Mouse (Mus musculus) limb, embryonic 13.5 days (tissue): ENCODE data around the gene Ptgir. TPM values are rescaled to one million over a fixed set of nuclear protein-coding genes. Genes with fewer than 3 reads are reported as not detected.
A peak's percentile ranks its signal among the peaks of the same experiment; 100 is the strongest.

Experiments used
- ATAC-seq: fragments of 200-750 bp; cut with Nextera tagmentation; 2 replicates; pipeline ENCODE4 v1.8.0; 2017; ENCODE audit warnings: low read depth, moderate number of reproducible peaks, moderate TSS enrichment; ENCODE audit not compliant: low FRiP score
- H3K27ac ChIP-seq: fragments of 300-500 bp; sonication (generic); 2 replicates; pipeline ENCODE4 v1.5.1; 2015; ENCODE audit warnings: inconsistent platforms, mild to moderate bottlenecking, moderate library complexity
- H3K27me3 ChIP-seq: fragments of 300-500 bp; sonication (generic); 2 replicates; pipeline ENCODE4 v1.6.1; 2015; ENCODE audit warnings: mild to moderate bottlenecking, inconsistent platforms
- H3K36me3 ChIP-seq: fragments of 300-500 bp; sonication (generic); 2 replicates; pipeline ENCODE4 v1.6.1; 2015; ENCODE audit warnings: inconsistent platforms, mild to moderate bottlenecking, moderate library complexity
- H3K4me1 ChIP-seq: fragments of 300-500 bp; sonication (generic); 2 replicates; pipeline ENCODE4 v1.6.1; 2015; ENCODE audit warnings: inconsistent platforms
- H3K4me2 ChIP-seq: fragments of 300-500 bp; sonication (generic); replicated peaks from 2 replicates; pipeline ENCODE4 v1.6.1; 2015; ENCODE audit warnings: inconsistent platforms, mild to moderate bottlenecking, moderate library complexity
- H3K4me3 ChIP-seq: fragments of 300-500 bp; sonication (generic); 2 replicates; pipeline ENCODE4 v1.5.1; 2015; ENCODE audit warnings: moderate library complexity, mild to moderate bottlenecking, inconsistent platforms
- H3K9ac ChIP-seq: fragments of 300-500 bp; sonication (generic); 2 replicates; pipeline ENCODE4 v1.6.1; 2015; ENCODE audit warnings: mild to moderate bottlenecking, inconsistent platforms
- H3K9me3 ChIP-seq: fragments of 300-500 bp; sonication (generic); 2 replicates; pipeline ENCODE4 v1.6.1; 2016; ENCODE audit warnings: inconsistent platforms
- WGBS: fragments of 180-500 bp; shearing (Covaris S2); methylation state at CpG from one replicate; pipeline ENCODE4 v1.1.7; 2015; 5-methylcytosine and 5-hydroxymethylcytosine counted together
- polyA plus RNA-seq: library from polyadenylated mRNA; unstranded; fragments of >200 nt; fragmentation: Nextera tagmentation; extraction: Ambion mirVana; gene quantifications from 2 replicates; pipeline ENCODE4 v1.2.1, GENCODE M21; 2015

Ptgir gene
- 2.0 TPM in 2 replicates for polyA plus RNA-seq

DNA sequence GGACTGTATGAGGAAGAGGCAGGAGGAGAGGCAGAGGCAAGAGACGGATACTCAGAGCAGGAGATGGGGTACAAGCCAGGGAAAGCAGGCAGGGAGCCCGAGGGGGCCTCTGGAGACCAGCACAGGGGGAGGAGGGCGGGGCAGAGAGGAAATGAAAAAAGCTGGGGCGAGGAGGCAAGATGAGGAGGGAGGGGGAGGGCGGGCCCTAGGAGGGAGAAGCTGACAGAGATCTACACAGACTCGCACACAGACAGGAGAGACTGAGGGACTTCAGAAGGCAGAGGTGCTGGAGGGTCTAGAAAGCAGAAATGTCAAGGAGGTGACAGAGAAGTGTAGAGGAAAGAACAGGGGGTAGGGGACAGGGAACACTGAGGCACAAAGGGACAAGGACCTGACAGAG, at the start of gene Ptgir:
Gene Ptgir (plus strand): TSS at position 210 of the 400 bp plus-strand sequence.
- Histone ChIP-seq H3K9ac (no peak within 1 kb of the TSS), H3K27me3 (no peaks in the 10 kb centered on the region), H3K9me3 (no peaks in the 10 kb centered on the region), H3K4me3 (no peak within 1 kb of the TSS), H3K36me3 (no peaks in the 10 kb centered on the region), H3K4me2 (peak within 1 kb of the TSS; percentile 28), H3K4me1 (peaks cover 51% of the 10 kb centered on the region), H3K27ac (peak within 1 kb of the TSS; percentile 34; the same call in 1 of the 2 replicates)
- no peak for ATAC-seq
- WGBS: 16% methylated on average over 6 of the region's 6 CpGs

DNA sequence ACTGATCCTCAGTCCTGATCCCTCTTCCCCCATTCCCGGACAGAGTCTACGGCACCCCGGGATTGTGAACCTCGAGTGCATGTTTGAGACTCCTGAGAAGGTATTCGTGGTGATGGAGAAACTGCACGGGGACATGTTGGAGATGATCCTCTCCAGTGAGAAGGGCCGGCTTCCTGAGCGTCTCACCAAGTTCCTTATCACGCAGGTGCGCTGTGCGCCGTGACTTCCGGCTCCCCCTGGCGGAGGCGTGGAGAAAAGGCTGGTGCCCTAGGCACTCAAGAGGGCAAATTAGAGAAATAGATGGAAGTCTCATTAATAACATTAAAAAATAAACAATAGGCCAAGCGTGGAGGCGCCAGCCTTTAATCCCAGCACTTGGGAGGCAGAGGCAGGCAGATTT, 48.0 kb upstream of the Ptgir start:
- no peak overlapping the region for H3K27ac ChIP-seq
- WGBS: 25% methylated on average over 17 of the region's 17 CpGs
- ATAC-seq: no peak
- H3K9me3 ChIP-seq: no peaks in the 10 kb centered on the region
- no peak overlapping the region for H3K4me3 ChIP-seq
- no peak overlapping the region for H3K4me2 ChIP-seq
- H3K9ac ChIP-seq: no peak overlapping the region
- H3K4me1 ChIP-seq: no peaks in the 10 kb centered on the region
- peaks cover 86% of the 10 kb centered on the region for H3K36me3 ChIP-seq
- no peaks in the 10 kb centered on the region for H3K27me3 ChIP-seq

- Histone ChIP-seq H3K4me2 (no peak overlapping the region), H3K4me1 (no peaks in the 10 kb centered on the region), H3K36me3 (peaks cover 86% of the 10 kb centered on the region), H3K9me3 (no peaks in the 10 kb centered on the region), H3K9ac (no peak overlapping the region), H3K4me3 (no peak overlapping the region), H3K27ac (no peak overlapping the region), H3K27me3 (no peaks in the 10 kb centered on the region)
- WGBS: 30% methylated on average over 5 of the region's 5 CpGs
- ATAC-seq: no peak
Observed at GRCm38 (mm10) chr7:16859902-16860651, 46.2 kb upstream of the Ptgir start.

DNA sequence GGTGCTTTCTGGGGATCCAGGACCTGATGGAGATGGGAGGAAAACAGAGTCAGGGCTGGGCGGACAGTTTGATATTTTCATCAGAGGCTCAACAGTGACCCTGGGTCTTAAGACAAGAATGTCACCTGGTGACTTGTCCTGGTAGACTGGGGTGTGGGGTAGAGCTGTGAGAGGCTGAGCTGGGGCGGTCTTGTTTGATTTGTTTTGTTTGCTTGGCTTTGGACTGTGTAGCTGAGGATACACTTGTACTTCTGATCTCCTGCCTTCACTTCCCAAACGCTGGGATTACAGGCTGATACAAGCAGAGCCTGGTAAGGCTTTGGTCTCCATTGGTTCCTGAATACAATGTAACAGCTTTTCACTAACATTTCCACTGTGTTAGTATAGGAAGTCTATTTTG, 38.8 kb upstream of the Ptgir start:
- Histone ChIP-seq H3K9me3 (no peaks in the 10 kb centered on the region), H3K4me3 (no peak overlapping the region), H3K36me3 (peaks cover 84% of the 10 kb centered on the region), H3K4me2 (no peak overlapping the region), H3K27me3 (no peaks in the 10 kb centered on the region), H3K9ac (no peak overlapping the region), H3K27ac (no peak overlapping the region), H3K4me1 (peaks cover 10% of the 10 kb centered on the region)
- WGBS: 79% methylated on average over 3 of the region's 3 CpGs
- no peak for ATAC-seq

DNA sequence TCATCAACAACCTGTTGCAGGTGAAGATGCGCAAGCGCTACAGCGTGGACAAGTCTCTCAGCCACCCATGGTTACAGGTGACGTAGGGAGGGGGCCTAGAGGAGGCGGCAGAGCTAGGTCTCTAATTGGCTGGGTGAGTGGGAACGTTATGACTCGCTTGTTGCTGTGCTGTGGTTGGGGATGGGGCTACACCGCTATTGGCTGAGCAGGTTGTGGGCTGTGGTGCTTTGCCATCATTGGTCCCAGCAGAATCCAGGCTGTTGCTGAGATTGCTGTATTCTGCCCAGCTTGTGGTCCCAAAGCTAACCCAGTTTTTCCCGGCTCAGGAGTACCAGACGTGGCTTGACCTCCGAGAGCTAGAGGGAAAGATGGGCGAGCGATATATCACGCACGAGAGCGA, 36.8 kb upstream of the Ptgir start:
- 19% methylated on average over 16 of the region's 16 CpGs for WGBS
- peaks cover 68% of the 10 kb centered on the region for H3K36me3 ChIP-seq
- ATAC-seq: peak; percentile 91
- H3K4me3 ChIP-seq: peak overlapping the region; percentile 27
- H3K4me1 ChIP-seq: peaks cover 12% of the 10 kb centered on the region
- 0 out of 2 replicates have a peak overlapping the region, but pooled peaks have one; percentile 28 for H3K27ac ChIP-seq
- H3K9ac ChIP-seq: peak overlapping the region; percentile 14; the same call in 1 of the 2 replicates
- H3K4me2 ChIP-seq: peak overlapping the region; percentile 56
- no peaks in the 10 kb centered on the region for H3K9me3 ChIP-seq
- H3K27me3 ChIP-seq: no peaks in the 10 kb centered on the region

- 78% methylated on average over 10 of the region's 10 CpGs for WGBS
- Histone ChIP-seq H3K9me3 (no peaks in the 10 kb centered on the region), H3K27ac (0 out of 2 replicates have a peak overlapping the region, but pooled peaks have one; percentile 22), H3K9ac (no peak overlapping the region), H3K4me2 (no peak overlapping the region), H3K36me3 (peaks cover 49% of the 10 kb centered on the region), H3K4me1 (peaks cover 13% of the 10 kb centered on the region), H3K27me3 (no peaks in the 10 kb centered on the region), H3K4me3 (no peak overlapping the region)
- no peak for ATAC-seq
Observed at GRCm38 (mm10) chr7:16871600-16871999, 34.7 kb upstream of the Ptgir start.

DNA sequence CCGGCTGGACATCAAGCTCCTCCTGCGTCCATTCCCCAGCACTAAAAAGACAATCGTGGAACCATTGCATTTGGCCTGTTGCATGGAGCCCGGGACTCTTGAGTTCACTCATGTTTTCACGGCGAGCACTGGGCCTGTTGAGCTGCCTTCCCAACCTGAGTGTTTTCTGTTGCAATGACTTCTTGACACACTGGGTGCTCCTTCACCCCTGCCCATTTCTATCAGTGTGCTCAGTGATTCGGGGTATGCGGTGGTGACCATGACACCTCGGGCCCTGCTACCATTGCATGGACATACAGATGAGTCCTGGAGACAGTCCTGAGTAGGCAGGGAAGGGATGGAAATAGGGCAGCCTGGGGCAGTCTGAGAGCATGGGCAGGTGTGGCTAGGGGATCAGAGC, 33.8 kb upstream of the Ptgir start:
- ATAC-seq: no peak
- H3K27ac ChIP-seq: no peak overlapping the region
- WGBS: 91% methylated on average over 9 of the region's 9 CpGs
- H3K4me2 ChIP-seq: no peak overlapping the region
- no peaks in the 10 kb centered on the region for H3K9me3 ChIP-seq
- no peaks in the 10 kb centered on the region for H3K27me3 ChIP-seq
- peaks cover 21% of the 10 kb centered on the region for H3K4me1 ChIP-seq
- no peak overlapping the region for H3K9ac ChIP-seq
- H3K4me3 ChIP-seq: no peak overlapping the region
- peaks cover 41% of the 10 kb centered on the region for H3K36me3 ChIP-seq

DNA sequence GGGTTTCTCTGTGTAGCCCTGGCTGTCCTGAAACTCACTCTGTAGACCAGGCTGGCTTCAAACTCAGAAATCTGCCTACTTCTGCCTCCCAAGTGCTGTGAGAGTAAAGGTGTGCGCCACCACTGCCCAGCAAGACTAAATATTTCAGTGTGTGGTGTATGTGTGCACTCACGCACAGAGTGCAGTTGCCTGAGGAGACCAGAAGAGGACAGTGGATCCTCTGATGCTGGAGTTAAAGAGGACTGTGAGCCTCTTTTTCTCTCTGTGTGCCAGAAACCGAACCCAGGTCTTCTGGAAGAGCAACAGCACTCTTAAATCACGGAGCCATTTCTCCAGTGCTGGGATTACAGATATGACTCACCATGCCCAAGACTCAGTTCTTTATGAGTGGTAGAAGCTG, 32.9 kb upstream of the Ptgir start:
- 90% methylated on average over 4 of the region's 4 CpGs for WGBS
- Histone ChIP-seq H3K4me3 (no peak overlapping the region), H3K27me3 (no peaks in the 10 kb centered on the region), H3K9ac (no peak overlapping the region), H3K9me3 (no peaks in the 10 kb centered on the region), H3K4me2 (no peak overlapping the region), H3K4me1 (peaks cover 24% of the 10 kb centered on the region), H3K27ac (no peak overlapping the region), H3K36me3 (peaks cover 39% of the 10 kb centered on the region)
- ATAC-seq: no peak

- H3K9me3 ChIP-seq: no peaks in the 10 kb centered on the region
- H3K9ac ChIP-seq: no peak overlapping the region
- H3K27me3 ChIP-seq: no peaks in the 10 kb centered on the region
- H3K4me2 ChIP-seq: peak overlapping the region; percentile 91
- H3K36me3 ChIP-seq: peaks cover 42% of the 10 kb centered on the region
- H3K27ac ChIP-seq: peak overlapping the region; percentile 93
- peaks cover 26% of the 10 kb centered on the region for H3K4me1 ChIP-seq
- H3K4me3 ChIP-seq: peak overlapping the region; percentile 38
- no peak for ATAC-seq
- WGBS: 4% methylated on average over 17 of the region's 17 CpGs
Observed at GRCm38 (mm10) chr7:16874190-16874589, 32.1 kb upstream of the Ptgir start.

- Histone ChIP-seq H3K4me3 (peak overlapping the region; percentile 94), H3K9me3 (no peaks in the 10 kb centered on the region), H3K27ac (peak overlapping the region; percentile 93), H3K27me3 (no peaks in the 10 kb centered on the region), H3K9ac (no peak overlapping the region), H3K36me3 (peaks cover 40% of the 10 kb centered on the region), H3K4me2 (peak overlapping the region; percentile 91), H3K4me1 (peaks cover 24% of the 10 kb centered on the region)
- peak; percentile 95 for ATAC-seq
- WGBS: 0% methylated on average over 33 of the region's 33 CpGs
Observed at GRCm38 (mm10) chr7:16874756-16875309, 31.5 kb upstream of the Ptgir start.

GRCm38 (mm10) chr7:16875310-16875325, 31.2 kb upstream of the Ptgir start, which contains the start of gene Dact3:
Gene Dact3 (plus strand): TSS chr7:16875317.
- H3K4me3 ChIP-seq: peak within 1 kb of the TSS; percentile 94
- 0% methylated on average over 1 of the region's 1 CpGs for WGBS
- peak within 1 kb of the TSS; percentile 91 for H3K4me2 ChIP-seq
- peaks cover 38% of the 10 kb centered on the region for H3K36me3 ChIP-seq
- no peaks in the 10 kb centered on the region for H3K27me3 ChIP-seq
- peak within 1 kb of the TSS; percentile 93 for H3K27ac ChIP-seq
- peaks cover 24% of the 10 kb centered on the region for H3K4me1 ChIP-seq
- peak within 1 kb of the TSS; percentile 93 for H3K9ac ChIP-seq
- H3K9me3 ChIP-seq: no peaks in the 10 kb centered on the region
- no peak for ATAC-seq

DNA sequence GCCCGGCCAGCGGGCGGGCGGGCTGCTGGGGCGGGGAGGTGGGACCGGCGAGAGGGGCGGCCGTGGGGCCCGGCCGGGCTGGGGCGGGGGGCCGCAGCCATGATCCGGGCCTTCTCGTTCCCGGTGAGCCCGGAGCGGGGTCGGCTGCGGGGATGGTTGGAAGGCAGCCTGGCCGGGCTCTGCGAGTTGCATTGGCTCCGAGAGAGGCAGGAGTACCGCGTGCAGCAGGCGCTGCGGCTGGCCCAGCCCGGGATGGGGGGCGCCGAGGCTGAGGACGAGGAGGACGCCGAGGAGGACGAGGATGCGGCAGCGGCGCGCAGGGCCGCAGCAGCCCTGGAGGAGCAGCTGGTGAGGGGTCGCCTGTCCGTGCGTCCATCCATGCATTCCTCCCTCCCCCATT, 31.0 kb upstream of the Ptgir start:
- under 1% methylated on average over 41 of the region's 42 CpGs for WGBS

DNA sequence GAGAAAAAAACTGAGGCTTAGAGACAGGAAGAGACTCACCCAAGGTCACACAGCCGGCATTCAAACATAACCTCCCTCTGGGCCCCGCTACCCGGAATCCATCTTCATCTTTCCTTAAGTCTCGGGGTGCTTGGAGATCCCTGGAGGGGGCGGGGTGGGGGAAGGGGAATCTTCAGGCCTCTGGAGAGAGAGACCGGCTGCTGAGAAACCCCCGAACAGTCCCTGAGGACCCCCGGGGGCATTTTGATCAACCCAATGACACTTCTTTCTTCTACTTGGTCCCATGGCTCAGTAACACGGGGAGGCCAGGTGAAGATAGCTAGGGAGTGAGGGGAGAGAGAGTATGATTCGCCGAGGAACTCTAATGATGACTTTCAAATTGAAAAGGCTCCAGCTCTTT, 30.3 kb upstream of the Ptgir start:
- Histone ChIP-seq H3K4me1 (peaks cover 33% of the 10 kb centered on the region), H3K9me3 (no peaks in the 10 kb centered on the region), H3K4me2 (peak overlapping the region; percentile 91), H3K27ac (peak overlapping the region; percentile 93), H3K36me3 (peaks cover 33% of the 10 kb centered on the region), H3K4me3 (peak overlapping the region; percentile 94), H3K9ac (peak overlapping the region; percentile 93), H3K27me3 (no peaks in the 10 kb centered on the region)
- ATAC-seq: no peak
- 4% methylated on average over 11 of the region's 11 CpGs for whole genome bisulfite sequencing

More for the DNA sequence above, 31.0 kb upstream of the Ptgir start:
- H3K4me1 ChIP-seq: peaks cover 26% of the 10 kb centered on the region
- ATAC-seq: no peak
- H3K9ac ChIP-seq: peak overlapping the region; percentile 93
- H3K4me3 ChIP-seq: peak overlapping the region; percentile 94
- H3K4me2 ChIP-seq: peak overlapping the region; percentile 91
- no peaks in the 10 kb centered on the region for H3K27me3 ChIP-seq
- H3K27ac ChIP-seq: peak overlapping the region; percentile 93
- H3K9me3 ChIP-seq: no peaks in the 10 kb centered on the region
- H3K36me3 ChIP-seq: peaks cover 38% of the 10 kb centered on the region
